Mouse (Mus musculus) midbrain, postnatal 0 days (tissue): ENCODE measurements around the gene Drd2. TPM values are rescaled to one million over a fixed set of nuclear protein-coding genes. Genes with fewer than 3 reads are reported as not detected.

Experiments used
- ATAC-seq: fragments of 200-750 bp; cut with Nextera tagmentation; 2 replicates; pipeline ENCODE4 v1.8.0; 2017; ENCODE audit warnings: moderate number of reproducible peaks, mild to moderate bottlenecking, moderate TSS enrichment, moderate library complexity; ENCODE audit not compliant: low FRiP score
- DNase-seq: peaks from one replicate; pipeline ENCODE4 v3.0.0-alpha.2; 2015; ENCODE audit warnings: low spot score
- H3K27ac ChIP-seq: fragments of 300-500 bp; sonication (generic); 2 replicates; pipeline ENCODE4 v1.5.1; 2014; ENCODE audit warnings: low read depth, mild to moderate bottlenecking, low read length, mixed read lengths
- H3K27me3 ChIP-seq: fragments of 300-500 bp; sonication (generic); 2 replicates; pipeline ENCODE4 v1.6.1; 2014; ENCODE audit warnings: low read length, control low read depth, mixed read lengths; ENCODE audit not compliant: insufficient read depth
- H3K36me3 ChIP-seq: fragments of 300-500 bp; sonication (generic); 2 replicates; pipeline ENCODE4 v1.6.1; 2014; ENCODE audit warnings: low read length, control low read depth, mixed read lengths; ENCODE audit not compliant: insufficient read depth
- H3K4me1 ChIP-seq: fragments of 300-500 bp; sonication (generic); 2 replicates; pipeline ENCODE4 v1.6.1; 2014; ENCODE audit warnings: mild to moderate bottlenecking, control low read depth, antibody characterized with exemption, low read length, mixed read lengths; ENCODE audit not compliant: insufficient read depth
- H3K4me2 ChIP-seq: fragments of 300-500 bp; sonication (generic); 2 replicates; pipeline ENCODE4 v1.6.1; 2014; ENCODE audit warnings: low read depth, mild to moderate bottlenecking, low read length, mixed read lengths; ENCODE audit not compliant: poor library complexity, severe bottlenecking
- H3K4me3 ChIP-seq: fragments of 300-500 bp; sonication (generic); 2 replicates; pipeline ENCODE4 v1.5.1; 2014; ENCODE audit warnings: low read depth, mild to moderate bottlenecking, low read length, moderate library complexity
- H3K9ac ChIP-seq: fragments of 300-500 bp; sonication (generic); replicated peaks from 2 replicates; pipeline ENCODE4 v1.6.1; 2014; ENCODE audit warnings: mild to moderate bottlenecking, low read length, moderate library complexity, mixed read lengths; ENCODE audit not compliant: poor library complexity, severe bottlenecking
- H3K9me3 ChIP-seq: fragments of 300-500 bp; sonication (generic); 2 replicates; pipeline ENCODE4 v1.6.1; 2016; ENCODE audit warnings: low read length, control low read depth
- CTCF ChIP-seq: IDR thresholded peaks from 2 replicates; pipeline ENCODE4 v1.5.1; 2016; ENCODE audit warnings: antibody characterized with exemption, mild to moderate bottlenecking
- WGBS: fragments of 180-500 bp; shearing (Covaris S2); extraction: QIAGEN DNeasy Blood & Tissue Kit; methylation state at CpG from one replicate; pipeline ENCODE4 v1.1.7; 2014; 5-methylcytosine and 5-hydroxymethylcytosine counted together
- polyA plus RNA-seq: library from polyadenylated mRNA; unstranded; fragments of >200 nt; fragmentation: Nextera tagmentation; extraction: Ambion mirVana; gene quantifications from 2 replicates; pipeline ENCODE4 v1.2.1, GENCODE M21; 2015
- total RNA-seq: library from RNA; depleted of rRNA; stranded (reverse); fragments of >200 nt; gene quantifications from 2 replicates; pipeline ENCODE4 v1.2.3, GENCODE M21; 2014

The Drd2 gene
- total and polyA plus RNA-seq, 2 experiments from 2014 or later = 8.6 to 12.7 TPM

DNA sequence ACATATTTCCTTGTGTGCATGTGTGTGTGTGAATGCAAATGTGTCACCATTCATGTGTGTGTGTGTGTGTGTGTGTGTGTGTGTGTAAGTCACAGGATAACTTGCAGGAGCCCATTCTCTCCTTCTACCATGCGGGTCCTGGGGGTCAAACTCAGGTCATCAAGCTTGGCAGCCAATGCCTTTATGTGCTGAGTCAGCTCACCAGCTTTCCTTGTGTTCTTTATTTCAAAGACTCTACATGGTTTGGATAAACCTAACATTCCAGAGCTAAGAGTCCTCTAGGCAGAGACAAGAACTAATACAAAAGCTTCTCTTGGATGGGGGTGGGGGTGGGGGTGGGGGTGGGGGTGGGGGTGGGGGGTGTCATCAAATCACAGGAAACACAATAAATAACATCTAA, 85.2 kb downstream of the Drd2 start:
- H3K27ac ChIP-seq = no peak overlapping the region
- H3K27me3 ChIP-seq = no peaks in the 10 kb centered on the region
- H3K36me3 ChIP-seq = no peaks in the 10 kb centered on the region
- no peak overlapping the region for H3K4me2 ChIP-seq
- DNase-seq = no peak
- 63% methylated on average over 1 of the region's 1 CpGs for WGBS
- no peaks in the 10 kb centered on the region for H3K4me1 ChIP-seq
- no peak for TF ChIP-seq CTCF
- H3K4me3 ChIP-seq = no peak overlapping the region
- no peaks in the 10 kb centered on the region for H3K9me3 ChIP-seq
- ATAC-seq = no peak
- no peak overlapping the region for H3K9ac ChIP-seq

DNA sequence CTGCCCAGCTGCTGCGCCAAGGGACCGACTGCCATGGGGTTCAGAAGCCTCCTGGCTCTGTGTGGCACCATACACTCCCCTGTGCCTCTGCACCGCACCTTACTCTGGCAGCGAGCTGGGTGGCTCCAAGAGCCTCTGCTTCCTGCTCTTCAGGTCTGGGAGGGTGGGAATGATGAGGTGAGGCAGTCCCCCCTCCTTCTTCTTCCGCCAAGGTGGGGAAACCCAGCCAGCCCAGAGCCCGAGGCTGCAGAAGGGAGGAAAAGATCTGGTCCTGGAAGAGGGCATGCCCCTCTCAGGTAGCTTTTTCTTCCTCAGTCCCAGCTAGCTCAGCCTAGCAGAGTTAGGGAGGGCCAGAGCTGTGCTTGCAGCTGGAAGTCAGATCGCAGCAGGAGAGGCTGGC, 86.5 kb downstream of the Drd2 start, which contains the start of gene Ankk1:
TSS of gene Ankk1 (minus strand) at position 101 of the 400 bp plus-strand sequence.
- no peak for TF ChIP-seq CTCF
- no peaks in the 10 kb centered on the region for H3K4me1 ChIP-seq
- DNase-seq = no peak
- H3K9me3 ChIP-seq = no peaks in the 10 kb centered on the region
- no peak within 1 kb of the TSS for H3K4me2 ChIP-seq
- H3K36me3 ChIP-seq = no peaks in the 10 kb centered on the region
- no peak for ATAC-seq
- WGBS = 83% methylated on average over 7 of the region's 7 CpGs
- H3K27ac ChIP-seq = no peak within 1 kb of the TSS
- no peak within 1 kb of the TSS for H3K4me3 ChIP-seq
- H3K27me3 ChIP-seq = no peaks in the 10 kb centered on the region
- no peak within 1 kb of the TSS for H3K9ac ChIP-seq

DNA sequence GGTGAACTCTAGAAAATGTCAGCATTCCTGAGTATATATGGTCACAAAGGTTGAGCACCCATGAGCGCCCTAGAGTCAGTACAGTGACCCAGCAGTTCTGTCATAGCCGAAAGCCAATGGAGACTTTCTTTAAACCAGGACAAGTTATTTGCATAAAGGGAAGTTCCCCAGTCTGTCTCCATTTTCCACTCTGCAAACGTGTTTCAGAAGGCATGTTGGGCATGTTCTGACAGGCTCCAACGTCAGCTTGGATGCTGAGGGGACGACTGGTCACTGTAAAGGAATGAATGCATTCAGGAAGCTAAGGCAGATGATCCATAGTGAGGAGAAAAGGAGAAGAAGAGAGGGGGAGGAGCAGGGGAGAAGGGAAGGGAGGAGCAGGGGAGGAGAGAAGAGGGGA, 87.1 kb downstream of the Drd2 start:
- no peak for ATAC-seq
- Histone ChIP-seq H3K36me3 (no peaks in the 10 kb centered on the region), H3K27ac (no peak overlapping the region), H3K27me3 (no peaks in the 10 kb centered on the region), H3K9ac (no peak overlapping the region), H3K4me2 (no peak overlapping the region), H3K9me3 (no peaks in the 10 kb centered on the region), H3K4me3 (no peak overlapping the region), H3K4me1 (no peaks in the 10 kb centered on the region)
- WGBS = 77% methylated on average over 5 of the region's 5 CpGs
- TF ChIP-seq CTCF = no peak
- no peak for DNase-seq

DNA sequence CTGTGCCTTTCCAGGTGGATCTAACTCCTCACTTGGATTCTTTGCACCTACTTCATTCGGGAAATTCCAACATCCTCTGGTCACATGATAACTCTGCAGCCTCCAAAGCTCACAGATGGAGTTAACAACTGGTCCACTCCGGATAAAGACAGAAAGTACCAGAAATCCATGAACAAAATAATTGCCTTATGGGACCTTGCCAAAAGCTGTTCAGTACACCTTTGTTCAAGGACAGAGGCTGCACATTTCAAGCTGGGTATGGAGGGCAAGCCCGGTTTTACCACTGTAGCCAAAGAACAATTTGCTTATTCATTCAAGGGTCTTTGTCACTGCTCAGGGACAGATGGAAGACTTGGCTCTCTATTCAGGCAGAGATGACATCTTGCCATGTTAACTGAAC, 102.2 kb downstream of the Drd2 start:
- Histone ChIP-seq H3K27me3 (no peaks in the 10 kb centered on the region), H3K4me2 (no peak overlapping the region), H3K4me3 (no peak overlapping the region), H3K9me3 (no peaks in the 10 kb centered on the region), H3K36me3 (no peaks in the 10 kb centered on the region), H3K9ac (no peak overlapping the region), H3K4me1 (no peaks in the 10 kb centered on the region), H3K27ac (no peak overlapping the region)
- DNase-seq (no peak), ATAC-seq (no peak)
- TF ChIP-seq CTCF = no peak
- 64% methylated on average over 3 of the region's 3 CpGs for WGBS

DNA sequence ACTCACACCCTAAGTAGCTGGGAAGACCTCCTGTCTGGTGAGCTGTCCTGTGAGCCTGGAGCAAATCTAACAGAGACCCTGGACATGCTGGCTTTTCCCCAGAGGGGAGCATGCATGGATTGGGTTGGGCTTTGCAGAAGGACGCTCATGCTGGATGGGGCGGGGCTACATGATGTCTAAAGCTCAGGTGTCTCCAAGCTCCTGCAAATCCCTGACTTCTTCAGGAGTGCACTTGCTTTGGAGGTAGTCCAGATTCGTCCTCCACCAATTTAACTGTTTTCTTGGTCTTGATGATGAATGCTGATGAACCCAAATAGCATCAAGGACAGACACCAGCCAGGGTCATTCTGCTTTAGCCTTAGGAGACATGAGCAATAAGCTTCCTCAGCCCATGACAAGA, 110.1 kb downstream of the Drd2 start:
- H3K36me3 ChIP-seq = no peaks in the 10 kb centered on the region
- no peaks in the 10 kb centered on the region for H3K9me3 ChIP-seq
- no peaks in the 10 kb centered on the region for H3K27me3 ChIP-seq
- no peak for TF ChIP-seq CTCF
- H3K4me2 ChIP-seq = no peak overlapping the region
- H3K9ac ChIP-seq = no peak overlapping the region
- no peak overlapping the region for H3K4me3 ChIP-seq
- WGBS = 86% methylated on average over 3 of the region's 3 CpGs
- H3K27ac ChIP-seq = no peak overlapping the region
- no peak for DNase-seq
- H3K4me1 ChIP-seq = no peaks in the 10 kb centered on the region
- ATAC-seq = no peak

DNA sequence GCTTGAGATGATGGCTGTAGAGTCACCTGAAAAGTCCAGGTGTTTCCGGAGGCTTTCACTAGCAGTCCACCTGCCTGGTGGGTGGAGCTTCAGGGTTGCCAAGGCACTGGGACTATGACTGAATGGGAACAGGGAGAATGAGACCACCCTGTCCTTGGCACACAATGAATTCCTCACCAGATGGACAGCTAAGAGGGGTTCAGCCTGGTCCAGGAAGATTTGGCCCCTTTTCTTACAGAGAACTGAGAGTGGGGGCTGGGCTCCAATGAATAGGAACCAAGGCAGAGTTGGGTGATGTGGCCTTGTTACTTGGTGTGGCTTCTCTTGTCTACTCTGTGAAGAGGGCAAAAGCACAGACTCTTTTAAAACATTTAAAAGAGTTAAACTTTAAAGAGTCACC, 112.0 kb downstream of the Drd2 start:
- H3K9ac ChIP-seq = no peak overlapping the region
- no peaks in the 10 kb centered on the region for H3K36me3 ChIP-seq
- ATAC-seq (no peak), DNase-seq (no peak)
- H3K27me3 ChIP-seq = no peaks in the 10 kb centered on the region
- WGBS = 96% methylated on average over 1 of the region's 1 CpGs
- H3K4me3 ChIP-seq = no peak overlapping the region
- no peaks in the 10 kb centered on the region for H3K4me1 ChIP-seq
- no peaks in the 10 kb centered on the region for H3K9me3 ChIP-seq
- no peak overlapping the region for H3K27ac ChIP-seq
- no peak for TF ChIP-seq CTCF
- no peak overlapping the region for H3K4me2 ChIP-seq
